Mouse (Mus musculus) C2C12 (cell line): ENCODE results near the gene Impdh1.

Experiments
- CEBPB ChIP-seq: IDR thresholded peaks from one replicate; pipeline ENCODE4 v1.6.1; 2011; ENCODE audit warnings: low read depth, mild to moderate bottlenecking, control low read depth, moderate library complexity
- CTCF ChIP-seq: IDR thresholded peaks from one replicate; pipeline ENCODE4 v1.5.1; 2011; ENCODE audit not compliant: control insufficient read depth, insufficient read depth, insufficient read length
- FOSL1 ChIP-seq: IDR thresholded peaks from one replicate; pipeline ENCODE4 v1.8.0; 2011; ENCODE audit warnings: mild to moderate bottlenecking, low read length; ENCODE audit not compliant: poor library complexity, insufficient read depth, severe bottlenecking
- MAX ChIP-seq: IDR thresholded peaks from one replicate; pipeline ENCODE4 v1.6.1; 2011; ENCODE audit warnings: mild to moderate bottlenecking, control low read depth
- MYOD1 ChIP-seq: IDR thresholded peaks from one replicate; pipeline ENCODE4 v1.6.1; 2011; ENCODE audit warnings: low read depth; ENCODE audit not compliant: control insufficient read depth, insufficient read length
- MYOG ChIP-seq: IDR thresholded peaks from one replicate; pipeline ENCODE4 v1.6.1; 2011; ENCODE audit not compliant: control insufficient read depth, insufficient read length; ENCODE audit errors: extremely low read depth
- USF1 ChIP-seq: IDR thresholded peaks from one replicate; pipeline ENCODE4 v1.6.1; 2011; ENCODE audit warnings: low read depth, mild to moderate bottlenecking, control low read depth, moderate library complexity

DNA sequence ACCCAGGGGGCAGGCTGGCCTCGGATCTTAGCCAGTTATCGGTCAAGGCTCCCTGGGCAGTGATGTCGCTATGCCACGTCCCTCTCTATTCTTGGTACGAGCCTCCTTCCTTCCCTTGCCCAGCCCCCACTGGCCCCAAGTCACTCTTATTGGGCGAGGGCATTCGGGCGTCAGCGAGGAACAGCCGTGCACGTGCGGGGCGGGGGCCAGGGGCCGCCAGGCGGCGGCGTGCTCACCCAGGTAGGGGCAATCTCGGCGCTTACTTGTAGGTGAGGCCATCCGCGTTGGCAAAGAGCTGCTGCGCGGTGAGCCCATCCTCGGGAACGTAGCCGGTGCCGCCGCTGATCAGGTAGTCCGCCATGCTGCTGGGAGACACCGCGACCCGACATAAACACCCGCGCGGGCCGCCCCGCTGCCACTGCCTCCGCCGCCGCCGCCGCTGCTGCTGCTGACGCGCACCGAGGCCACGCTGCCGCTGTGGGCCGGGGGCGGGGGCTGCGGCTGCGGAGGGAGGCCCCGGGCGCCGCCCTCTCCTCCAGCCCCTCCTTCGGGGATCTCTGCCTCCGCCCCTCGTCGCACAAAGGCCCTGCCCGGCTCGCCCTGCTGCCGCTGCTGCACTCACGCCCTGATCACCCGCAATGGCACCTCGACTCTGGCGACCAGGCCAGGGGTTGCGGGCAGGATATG lies 4.2 kb downstream of the Impdh1 start:
- TF ChIP-seq MYOG = no peak
- no peak for TF ChIP-seq CTCF
- peak; percentile 79 for TF ChIP-seq MAX
- TF ChIP-seq CEBPB = no peak
- no peak for TF ChIP-seq USF1
- no peak for TF ChIP-seq MYOD1
- no peak for TF ChIP-seq FOSL1
